Mouse (Mus musculus) heart, adult 2 months (tissue): ENCODE measurements around the gene Trpv4.

Experiments used
- CTCF ChIP-seq: fragments of 200-600 bp; IDR thresholded peaks from 2 replicates; pipeline ENCODE4 v1.8.1; 2022; ENCODE audit warnings: antibody characterized with exemption, mild to moderate bottlenecking, moderate library complexity
- POLR2A ChIP-seq: fragments of 200-500 bp; IDR thresholded peaks from 2 replicates; pipeline ENCODE4 v1.6.1; 2011; ENCODE audit warnings: mild to moderate bottlenecking, low read depth, low read length, control low read depth; ENCODE audit not compliant: insufficient read depth

DNA sequence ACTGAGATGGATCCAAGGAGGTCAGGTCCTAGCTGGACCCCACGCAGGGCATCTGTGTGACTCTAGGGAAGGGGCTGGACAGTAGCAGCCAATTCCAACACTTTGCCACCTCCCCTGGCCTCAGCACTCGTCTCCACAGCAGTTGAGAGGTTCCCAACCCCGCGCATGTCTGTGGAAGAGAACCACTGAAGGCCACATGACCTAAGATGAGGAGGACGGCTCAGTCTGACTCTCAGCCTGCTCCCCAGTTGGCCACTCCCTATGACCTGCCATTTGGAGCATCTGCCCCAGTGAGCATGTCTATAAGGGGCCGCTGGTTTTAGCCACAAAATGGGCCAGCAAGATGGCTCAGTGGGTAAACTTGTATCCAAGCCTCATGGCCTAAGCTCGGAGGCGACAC is 56.2 kb downstream of the Trpv4 start:
- TF ChIP-seq CTCF (no peak), POLR2A (no peak)
